Mouse (Mus musculus): ENCODE results near the gene Fmo4. TPM values are rescaled to one million over a fixed set of nuclear protein-coding genes. Genes with fewer than 3 reads are reported as not detected.
A peak's percentile ranks its signal among the peaks of the same experiment; 100 is the strongest.
"Not testable (repeated sequence)": the region's sequence is repeated elsewhere in the genome, so short reads cannot be mapped to it uniquely, and the experiment has no call there.

Fmo4 gene
- polyA plus RNA-seq, 1 experiment = 0.55 TPM

DNA sequence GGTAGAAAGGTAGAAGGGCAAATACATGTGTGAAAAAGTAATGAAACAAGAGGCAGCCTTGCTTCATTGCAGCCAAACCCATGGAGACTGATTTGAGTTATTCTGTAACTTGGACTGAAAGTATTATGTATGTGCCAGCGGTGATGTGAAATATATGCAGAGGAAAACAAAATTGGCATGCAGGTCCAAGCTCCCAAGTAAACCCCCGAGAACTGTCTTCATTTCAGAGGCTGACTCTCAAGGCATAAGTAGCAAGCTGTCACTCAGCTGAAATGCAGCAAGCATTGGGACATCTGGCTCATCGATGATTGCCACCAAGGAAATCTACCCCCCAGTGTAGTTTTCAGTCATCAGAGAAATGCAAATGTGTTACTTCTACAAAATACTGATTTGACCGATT is 28.6 kb downstream of the Fmo4 start:
- TF ChIP-seq POLR2A (IDR thresholded peaks at IDR 0.05; ENCODE audit: borderline replicate concordance, extremely low read depth, insufficient read depth, insufficient read length, poor library complexity, severe bottlenecking) (no peak), CTCF (IDR thresholded peaks at IDR 0.05; ENCODE audit: borderline replicate concordance, extremely low read depth, insufficient read depth, insufficient read length) (no peak)
- peak; percentile 60 for DNase-seq (ENCODE audit: low read depth)

DNA sequence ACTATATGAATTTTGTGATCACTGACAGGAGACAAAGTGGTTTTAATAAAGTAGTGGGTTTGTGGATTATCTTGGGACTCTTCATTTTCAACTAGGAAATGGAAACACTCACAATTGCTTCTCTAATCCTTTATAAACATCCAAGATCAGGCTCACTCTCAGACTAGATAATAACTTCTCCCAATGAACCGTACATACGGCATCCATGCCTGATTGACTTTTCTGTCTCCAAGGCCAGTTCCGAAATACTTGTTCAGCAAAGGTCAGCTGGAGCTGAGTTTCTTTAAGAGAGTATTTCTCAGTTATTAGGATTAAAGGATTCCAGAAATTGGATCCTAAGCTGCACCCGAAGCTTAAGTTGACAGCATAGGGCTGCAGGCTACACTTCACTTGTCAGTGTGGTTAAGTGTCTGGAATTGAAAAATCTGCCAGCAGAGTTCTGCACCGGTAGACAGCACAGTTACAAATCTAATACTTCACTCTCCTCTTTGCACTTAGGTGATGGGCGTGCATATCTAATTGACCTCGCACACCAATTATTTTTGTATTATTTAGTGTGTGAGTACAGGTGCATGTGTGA is 30.0 kb downstream of the Fmo4 start:
- TF ChIP-seq CTCF (IDR thresholded peaks at IDR 0.05; ENCODE audit: borderline replicate concordance, extremely low read depth, insufficient read depth, insufficient read length) = no peak
- no peak for TF ChIP-seq POLR2A (IDR thresholded peaks at IDR 0.05; ENCODE audit: borderline replicate concordance, extremely low read depth, insufficient read depth, insufficient read length, poor library complexity, severe bottlenecking)
- peak; percentile 42 for DNase-seq (ENCODE audit: low read depth)

DNA sequence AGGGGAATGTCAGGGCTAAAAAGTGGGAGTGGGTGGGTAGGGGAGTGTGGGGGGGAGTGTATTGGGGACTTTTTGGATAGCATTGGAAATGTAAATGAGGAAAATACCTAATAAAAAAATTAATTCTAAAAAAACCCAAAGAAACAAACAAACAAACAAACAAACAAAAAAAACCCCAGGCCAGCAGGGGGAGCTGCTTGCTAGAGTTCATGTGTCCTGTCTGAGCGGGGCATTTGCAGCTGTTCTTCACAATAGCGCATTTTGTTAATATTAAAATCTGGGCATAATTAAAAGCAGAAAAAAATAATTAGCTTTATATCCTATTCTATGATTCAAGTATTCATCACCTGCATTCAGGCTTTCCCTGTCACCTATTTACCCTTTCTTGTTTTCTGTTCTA is 32.7 kb downstream of the Fmo4 start:
- not testable (repeated sequence) for DNase-seq (ENCODE audit: low read depth)
- peak; percentile 21; the same call in 1 of the 2 replicates for TF ChIP-seq CTCF (IDR thresholded peaks at IDR 0.05; ENCODE audit: borderline replicate concordance, extremely low read depth, insufficient read depth, insufficient read length)

DNA sequence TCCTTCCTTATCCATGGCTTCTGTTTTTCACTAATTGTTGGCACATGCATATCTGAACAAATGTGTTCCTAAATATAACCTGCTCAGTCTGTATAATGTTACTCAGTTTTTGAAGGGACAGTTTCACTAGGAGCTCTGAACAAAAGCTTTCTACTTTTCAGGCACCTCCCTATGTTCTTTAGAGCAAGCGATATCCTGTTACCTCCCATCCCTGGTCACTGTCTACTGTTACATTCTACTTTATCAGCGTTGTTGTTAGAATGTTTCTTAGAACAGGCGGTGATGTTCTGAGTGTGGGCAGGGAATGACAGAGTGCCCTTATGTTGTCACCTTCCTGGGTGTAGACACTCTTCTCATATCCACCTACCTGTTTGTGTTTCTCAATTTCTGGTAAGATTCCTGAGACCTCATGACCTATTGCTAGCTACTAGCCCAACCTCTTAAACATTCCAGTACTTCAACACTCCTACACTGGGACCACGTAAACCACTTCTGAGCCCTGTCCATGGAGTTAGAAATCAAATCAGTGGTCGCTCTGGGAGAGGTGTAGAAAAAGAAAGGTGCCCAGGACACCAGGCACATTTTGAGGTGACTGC is 35.7 kb downstream of the Fmo4 start:
- TF ChIP-seq POLR2A (IDR thresholded peaks at IDR 0.05; ENCODE audit: borderline replicate concordance, extremely low read depth, insufficient read depth, insufficient read length, poor library complexity, severe bottlenecking) = no peak
- TF ChIP-seq CTCF (IDR thresholded peaks at IDR 0.05; ENCODE audit: borderline replicate concordance, extremely low read depth, insufficient read depth, insufficient read length) = no peak

DNA sequence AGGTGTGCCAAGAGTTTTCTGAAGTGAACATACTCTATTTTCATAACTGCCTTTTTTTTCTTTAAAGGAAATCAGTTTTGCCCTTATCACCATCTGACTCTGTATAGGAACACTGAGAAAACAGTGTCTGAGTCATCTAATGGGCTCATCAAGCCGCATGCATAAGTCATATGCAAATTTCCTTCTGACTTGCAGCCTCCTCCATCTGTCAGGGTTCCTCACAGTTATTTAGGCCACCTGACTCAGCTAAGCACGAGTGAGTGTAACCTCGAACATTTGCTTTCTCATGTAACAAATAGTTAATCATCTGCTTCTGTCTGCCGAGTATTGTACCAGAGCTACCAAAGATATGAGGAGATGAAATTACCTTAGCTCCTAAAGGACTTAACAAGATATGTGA is 40.1 kb downstream of the Fmo4 start:
- peak; percentile 69 for DNase-seq (ENCODE audit: low read depth)
- TF ChIP-seq CTCF (IDR thresholded peaks at IDR 0.05; ENCODE audit: borderline replicate concordance, extremely low read depth, insufficient read depth, insufficient read length) (no peak), POLR2A (IDR thresholded peaks at IDR 0.05; ENCODE audit: borderline replicate concordance, extremely low read depth, insufficient read depth, insufficient read length, poor library complexity, severe bottlenecking) (no peak)

More for the DNA sequence above, 35.7 kb downstream of the Fmo4 start:
- DNase-seq (ENCODE audit: low read depth) = no peak

DNA sequence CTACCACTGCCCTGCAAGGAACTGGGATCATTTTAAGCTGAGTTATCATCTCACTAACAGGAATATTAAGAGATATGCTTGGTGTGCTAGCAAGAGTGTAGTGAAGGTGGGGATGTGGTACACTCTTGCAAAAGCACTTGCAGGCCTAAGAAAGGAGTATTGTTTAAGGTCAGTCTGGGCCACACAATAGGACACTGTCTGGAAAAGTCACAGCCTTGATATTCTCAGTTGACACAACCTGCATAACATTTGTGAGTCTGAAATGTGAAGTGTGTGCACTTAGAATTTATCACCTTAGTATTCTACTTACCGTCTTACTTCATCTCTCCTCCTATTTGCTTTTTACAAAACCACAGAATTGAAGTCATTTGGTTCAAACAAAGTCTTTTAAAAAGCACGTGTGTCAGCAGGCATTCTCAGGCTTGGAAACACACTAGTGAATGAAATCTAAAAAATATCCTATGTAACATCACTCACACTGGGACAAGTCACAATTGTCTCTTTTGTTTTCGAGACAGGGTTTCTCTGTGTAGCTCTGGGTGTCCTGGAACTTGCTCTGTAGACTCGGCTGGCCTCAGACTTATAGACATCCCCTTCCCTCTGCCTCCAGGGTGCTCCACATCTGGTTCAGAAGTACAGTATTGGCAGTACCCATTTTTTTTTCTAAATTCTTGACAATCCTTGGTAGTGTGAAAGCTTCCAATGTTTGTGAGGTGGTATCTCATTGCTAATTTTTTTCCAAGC is 42.0 kb downstream of the Fmo4 start:
- DNase-seq (ENCODE audit: low read depth) = no peak
- TF ChIP-seq CTCF (IDR thresholded peaks at IDR 0.05; ENCODE audit: borderline replicate concordance, extremely low read depth, insufficient read depth, insufficient read length) = no peak
- no peak for TF ChIP-seq POLR2A (IDR thresholded peaks at IDR 0.05; ENCODE audit: borderline replicate concordance, extremely low read depth, insufficient read depth, insufficient read length, poor library complexity, severe bottlenecking)

DNA sequence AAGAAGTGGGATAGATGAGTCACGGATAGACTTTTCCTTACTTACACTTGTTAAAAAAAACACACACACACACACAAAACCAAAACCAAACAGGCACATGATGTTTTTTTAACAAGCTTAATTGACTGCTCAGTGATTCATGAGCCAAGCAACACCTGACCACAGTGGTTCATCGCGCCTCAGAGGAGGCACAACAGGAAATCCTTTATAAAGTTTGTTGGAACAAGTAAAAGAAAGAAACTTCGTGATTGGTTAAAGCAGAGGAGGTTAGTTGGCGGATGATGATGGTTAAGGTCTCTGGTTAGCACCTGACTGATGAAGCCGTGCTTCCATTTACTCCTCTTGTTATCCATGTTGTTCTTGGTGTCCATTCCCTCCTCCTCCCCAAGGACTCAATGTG is 61.8 kb downstream of the Fmo4 start:
- TF ChIP-seq CTCF (IDR thresholded peaks at IDR 0.05; ENCODE audit: borderline replicate concordance, extremely low read depth, insufficient read depth, insufficient read length) (no peak), POLR2A (IDR thresholded peaks at IDR 0.05; ENCODE audit: borderline replicate concordance, extremely low read depth, insufficient read depth, insufficient read length, poor library complexity, severe bottlenecking) (no peak)
- no peak for DNase-seq (ENCODE audit: low read depth)

DNA sequence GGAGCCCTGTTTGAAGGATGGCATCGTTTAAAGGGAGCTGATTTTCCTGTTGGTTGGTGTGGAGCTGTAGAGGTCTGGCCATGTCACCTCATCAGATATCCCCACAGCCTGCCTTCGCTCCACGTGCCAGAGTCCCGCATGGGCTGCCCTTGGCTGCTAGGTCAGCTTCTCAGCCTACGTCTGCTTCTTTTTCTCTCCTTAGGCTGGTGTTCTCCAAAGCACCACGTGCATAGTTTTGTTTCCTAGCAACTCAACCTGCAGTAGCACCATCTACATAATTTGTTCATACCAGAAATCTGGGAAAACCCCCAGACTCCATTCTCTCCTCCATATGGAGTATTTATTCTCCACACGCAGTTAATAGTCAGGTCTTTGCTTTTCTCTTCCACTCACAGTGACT is 64.2 kb downstream of the Fmo4 start:
- TF ChIP-seq CTCF (IDR thresholded peaks at IDR 0.05; ENCODE audit: borderline replicate concordance, extremely low read depth, insufficient read depth, insufficient read length) = no peak
- no peak for TF ChIP-seq POLR2A (IDR thresholded peaks at IDR 0.05; ENCODE audit: borderline replicate concordance, extremely low read depth, insufficient read depth, insufficient read length, poor library complexity, severe bottlenecking)
- DNase-seq (ENCODE audit: low read depth) = no peak

DNA sequence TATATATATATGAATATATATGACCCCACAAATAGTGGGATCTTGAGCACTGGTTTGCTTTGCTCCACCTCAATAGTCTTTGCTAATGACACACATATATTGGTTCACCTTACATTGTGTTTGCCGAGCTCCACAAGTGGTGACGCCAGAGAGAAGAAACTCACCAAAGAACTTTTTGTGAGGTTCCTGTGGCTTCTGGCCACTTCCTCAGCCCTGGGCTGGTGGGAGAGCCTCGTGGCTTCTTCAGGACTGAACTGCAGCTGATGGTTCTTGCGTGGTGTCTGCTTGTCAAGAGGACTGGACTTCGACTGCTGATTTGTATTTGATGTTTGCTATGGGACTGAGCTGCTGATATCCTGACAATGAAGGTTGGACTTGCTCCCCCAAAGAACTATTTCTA is 65.0 kb downstream of the Fmo4 start:
- TF ChIP-seq CTCF (IDR thresholded peaks at IDR 0.05; ENCODE audit: borderline replicate concordance, extremely low read depth, insufficient read depth, insufficient read length) = no peak
- TF ChIP-seq POLR2A (IDR thresholded peaks at IDR 0.05; ENCODE audit: borderline replicate concordance, extremely low read depth, insufficient read depth, insufficient read length, poor library complexity, severe bottlenecking) = no peak
- no peak for DNase-seq (ENCODE audit: low read depth)

Other genes with a start within 250 kb of the Fmo4 start
- 36.0 and 39.4 TPM in 2 replicates for gene Vamp4, start 243.5 kb downstream of the Fmo4 start, polyA plus RNA-seq (2012; rRNA removed)
- 0.04 and 0.11 TPM in 2 replicates for gene Myoc, start 174.8 kb downstream of the Fmo4 start, polyA plus RNA-seq (2012; rRNA removed)
- 0.19 TPM in 1 of 2 replicates, not detected in the other for gene Myocos, start 155.8 kb downstream of the Fmo4 start, polyA plus RNA-seq (2012; rRNA removed)
- 31.1 and 73.6 TPM in 2 replicates for gene Prrc2c, start 73.4 kb downstream of the Fmo4 start, polyA plus RNA-seq (2012; rRNA removed)
- 25.5 and 38.2 TPM in 2 replicates for gene Fmo1, start 52.6 kb upstream of the Fmo4 start, polyA plus RNA-seq (2012; rRNA removed)
- 0.14 and 0.34 TPM in 2 replicates for gene Fmo2, start 84.8 kb upstream of the Fmo4 start, polyA plus RNA-seq (2012; rRNA removed)
- not detected in 2 replicates for gene Fmo6, start 123.5 kb upstream of the Fmo4 start, polyA plus RNA-seq (2012; rRNA removed)
- gene Fmo3, start 170.6 kb upstream of the Fmo4 start, polyA plus RNA-seq (2012; rRNA removed) = not detected in 2 replicates

All from brain, embryonic 14.5 days (tissue).